Mouse (Mus musculus) MEL (cell line): ENCODE data around the gene Cntd1. TPM values are rescaled to one million over a fixed set of nuclear protein-coding genes. Genes with fewer than 3 reads are reported as not detected.

Experiments used
- DNase-seq: peaks from one replicate; pipeline ENCODE4 v3.0.0; 2011; ENCODE audit warnings: low read depth, low spot score
- H3K27ac ChIP-seq: 2 replicates; pipeline ENCODE4 v1.5.1; 2012; ENCODE audit warnings: low read depth, mild to moderate bottlenecking, control low read depth, low read length, moderate library complexity; ENCODE audit not compliant: control insufficient read depth
- H3K27me3 ChIP-seq, 2 experiments: fragments of 150-350 bp in 1 of 2; sonication (generic) in 1 of 2; 2 replicates each; pipeline ENCODE4 v1.6.1; 2012; ENCODE audit warnings: low read length in 2 of 2, mild to moderate bottlenecking in 2 of 2, improper control_type of control experiment in 1 of 2, moderate library complexity in 1 of 2; ENCODE audit not compliant: insufficient read depth in 2 of 2, control insufficient read depth in 1 of 2
- H3K36me3 ChIP-seq, 2 experiments: 2 replicates each; pipeline ENCODE4 v1.6.1; 2012 to 2014; ENCODE audit warnings: low read length in 2 of 2, improper control_type of control experiment in 1 of 2, inconsistent platforms in 1 of 2, mild to moderate bottlenecking in 1 of 2; ENCODE audit not compliant: insufficient read depth in 2 of 2, control insufficient read depth in 1 of 2
- H3K4me1 ChIP-seq, 2 experiments: fragments of 150-350 bp in 1 of 2; sonication (generic) in 1 of 2; 2 replicates each; pipeline ENCODE4 v1.6.1; 2012; ENCODE audit warnings: low read length in 2 of 2, improper control_type of control experiment in 1 of 2, mild to moderate bottlenecking in 1 of 2; ENCODE audit not compliant: insufficient read depth in 2 of 2, control insufficient read depth in 1 of 2
- H3K4me3 ChIP-seq, 2 experiments: fragments of 150-350 bp in 1 of 2; sonication (generic) in 1 of 2; 2 replicates each; pipeline ENCODE4 v1.5.1; 2012; ENCODE audit warnings: low read depth in 2 of 2, low read length in 2 of 2, mild to moderate bottlenecking in 2 of 2, moderate library complexity in 2 of 2, control low read depth in 1 of 2, improper control_type of control experiment in 1 of 2; ENCODE audit not compliant: control insufficient read depth in 1 of 2, insufficient read depth in 1 of 2
- H3K79me2 ChIP-seq: 2 replicates; pipeline ENCODE4 v1.6.1; 2012; ENCODE audit warnings: mild to moderate bottlenecking, low read length, moderate library complexity; ENCODE audit not compliant: control insufficient read depth, poor library complexity, insufficient read depth
- H3K9ac ChIP-seq: 2 replicates; pipeline ENCODE4 v1.6.1; 2012; ENCODE audit warnings: low read depth, mild to moderate bottlenecking, control low read depth, low read length, moderate library complexity; ENCODE audit not compliant: control insufficient read depth, poor library complexity, severe bottlenecking
- H3K9me3 ChIP-seq: fragments of 150-350 bp; sonication (generic); replicated peaks from 2 replicates; pipeline ENCODE4 v1.6.1; 2012; ENCODE audit warnings: mild to moderate bottlenecking, low read length, improper control_type of control experiment, moderate library complexity; ENCODE audit not compliant: insufficient read depth
- CHD2 ChIP-seq: IDR thresholded peaks from 2 replicates; pipeline ENCODE4 v1.6.1; 2011; ENCODE audit warnings: low read length, improper control_type of control experiment
- EP300 ChIP-seq, 2 experiments: IDR thresholded peaks; 2 replicates each; pipeline ENCODE4 v1.6.1; 2011; ENCODE audit warnings: improper control_type of control experiment in 2 of 2, low read length in 2 of 2, low read depth in 1 of 2, mild to moderate bottlenecking in 1 of 2
- ETS1 ChIP-seq: IDR thresholded peaks from 2 replicates; pipeline ENCODE4 v1.6.1; 2012; ENCODE audit warnings: low read depth, mild to moderate bottlenecking, inconsistent platforms, low read length, improper control_type of control experiment, moderate library complexity
- GABPA ChIP-seq: IDR thresholded peaks from 2 replicates; pipeline ENCODE4 v1.6.1; 2012; ENCODE audit warnings: low read depth, mild to moderate bottlenecking, inconsistent platforms, low read length, improper control_type of control experiment, moderate library complexity
- MAFK ChIP-seq: IDR thresholded peaks from 2 replicates; pipeline ENCODE4 v1.6.1; 2011; ENCODE audit warnings: low read depth, mild to moderate bottlenecking, low read length, improper control_type of control experiment, borderline replicate concordance
- MEF2A ChIP-seq: IDR thresholded peaks from 2 replicates; pipeline ENCODE4 v1.6.1; 2014; ENCODE audit warnings: low read depth, mild to moderate bottlenecking, inconsistent platforms, low read length, improper control_type of control experiment; ENCODE audit not compliant: poor library complexity, insufficient replicate concordance, severe bottlenecking; ENCODE audit errors: extremely low read depth
- MXI1 ChIP-seq: IDR thresholded peaks from 2 replicates; pipeline ENCODE4 v1.6.1; 2011; ENCODE audit warnings: mild to moderate bottlenecking, low read depth, low read length, improper control_type of control experiment
- MYB ChIP-seq: IDR thresholded peaks from 2 replicates; pipeline ENCODE4 v1.6.1; 2011; ENCODE audit warnings: mild to moderate bottlenecking, low read depth, low read length, improper control_type of control experiment
- NELFE ChIP-seq: IDR thresholded peaks from 2 replicates; pipeline ENCODE4 v1.6.1; 2011; ENCODE audit warnings: low read depth, low read length, improper control_type of control experiment
- NRF1 ChIP-seq: IDR thresholded peaks from 2 replicates; pipeline ENCODE4 v1.6.1; 2014; ENCODE audit warnings: low read depth, mild to moderate bottlenecking, inconsistent platforms, low read length, improper control_type of control experiment, moderate library complexity; ENCODE audit not compliant: poor library complexity, insufficient read depth, severe bottlenecking
- POLR2AphosphoS2 ChIP-seq: IDR thresholded peaks from 2 replicates; pipeline ENCODE4 v1.6.1; 2011; ENCODE audit warnings: low read length, improper control_type of control experiment
- RAD21 ChIP-seq: IDR thresholded peaks from 2 replicates; pipeline ENCODE4 v1.6.1; 2011; ENCODE audit warnings: mild to moderate bottlenecking, low read depth, low read length, improper control_type of control experiment
- RCOR1 ChIP-seq: IDR thresholded peaks from 2 replicates; pipeline ENCODE4 v1.6.1; 2012; ENCODE audit warnings: low read depth, mild to moderate bottlenecking, inconsistent platforms, low read length, improper control_type of control experiment
- TBP ChIP-seq: IDR thresholded peaks from 2 replicates; pipeline ENCODE4 v1.8.0; 2011; ENCODE audit warnings: low read depth, low read length, improper control_type of control experiment
- USF2 ChIP-seq, 2 experiments: IDR thresholded peaks; 2 replicates each; pipeline ENCODE4 v1.6.1; 2011 to 2012; ENCODE audit warnings: improper control_type of control experiment in 2 of 2, low read length in 2 of 2, borderline replicate concordance in 1 of 2, inconsistent platforms in 1 of 2, low read depth in 1 of 2, mild to moderate bottlenecking in 1 of 2; ENCODE audit not compliant: insufficient read depth in 1 of 2
- ZNF384 ChIP-seq: IDR thresholded peaks from 2 replicates; pipeline ENCODE4 v1.6.1; 2012; ENCODE audit warnings: low read depth, mild to moderate bottlenecking, inconsistent platforms, low read length, improper control_type of control experiment
- polyA plus RNA-seq, 2 experiments: library from polyadenylated mRNA; stranded (reverse) in 1 of 2; unstranded in 1 of 2; fragments of >175 nt in 1 of 2; fragments of >200 nt in 1 of 2; gene quantifications; 2 replicates each; pipeline versions ENCODE4 v1.2.1 to v1.2.4; 2012; ENCODE audit warnings: low replicate concordance in 2 of 2, low read depth in 1 of 2; ENCODE audit not compliant: insufficient read length in 2 of 2, insufficient read depth in 1 of 2, missing spikeins in 1 of 2
- total RNA-seq: library from RNA; depleted of rRNA; stranded (reverse); fragments of 300-350 nt; gene quantifications from 2 replicates; pipeline ENCODE4 v1.2.3, GENCODE M21; 2012

Gene Cntd1
- total and polyA plus RNA-seq, 3 experiments: 0.84 to 2.4 TPM; not detected in 1

- no peaks in the 10 kb centered on the region for H3K79me2 ChIP-seq
- H3K9me3 ChIP-seq: no peaks in the 10 kb centered on the region
- H3K36me3 ChIP-seq: peaks cover 0 to 9% of the 10 kb centered on the region in 2 experiments; a peak in 2 of 4 replicates
- no peak for DNase-seq
- H3K9ac ChIP-seq: no peak overlapping the region
- TF ChIP-seq RAD21: no peak
- no peak for TF ChIP-seq NELFE
- no peak for TF ChIP-seq NRF1
- no peak for TF ChIP-seq USF2 (IDR thresholded peaks at IDR 0.05; ENCODE audit: borderline replicate concordance in 1 of 2, insufficient read depth in 1 of 2, low read depth in 1 of 2, low read length in 2 of 2)
- no peak for TF ChIP-seq EP300 (IDR thresholded peaks at IDR 0.05; ENCODE audit: low read depth in 1 of 2, low read length in 2 of 2)
- TF ChIP-seq GABPA: no peak
- TF ChIP-seq POLR2AphosphoS2: no peak
- TF ChIP-seq MEF2A: no peak
- peaks cover 0 to 9% of the 10 kb centered on the region in 2 experiments for H3K27me3 ChIP-seq
- H3K27ac ChIP-seq: no peak overlapping the region
- peaks cover 0 to 6% of the 10 kb centered on the region in 2 experiments; a peak in 3 of 4 replicates for H3K4me1 ChIP-seq
- no peak overlapping the region for H3K4me3 ChIP-seq
Observed at GRCm38 (mm10) chr11:101236782-101237181, 42.0 kb upstream of the Cntd1 start.

GRCm38 (mm10) chr11:101238071-101238647 is 40.7 kb upstream of the Cntd1 start:
- no peaks in the 10 kb centered on the region for H3K9me3 ChIP-seq
- DNase-seq: no peak
- H3K4me1 ChIP-seq: no peaks in the 10 kb centered on the region; a peak in 1 of 4 replicates
- H3K79me2 ChIP-seq: no peaks in the 10 kb centered on the region
- no peak overlapping the region for H3K9ac ChIP-seq
- no peak overlapping the region for H3K27ac ChIP-seq
- no peaks in the 10 kb centered on the region for H3K36me3 ChIP-seq
- peaks cover 0 to 12% of the 10 kb centered on the region in 2 experiments for H3K27me3 ChIP-seq
- H3K4me3 ChIP-seq: no peak overlapping the region
- TF ChIP-seq EP300 (IDR thresholded peaks at IDR 0.05; ENCODE audit: low read depth in 1 of 2, low read length in 2 of 2): no peak
- no peak for TF ChIP-seq RCOR1
- TF ChIP-seq ZNF384: no peak
- no peak for TF ChIP-seq MEF2A
- no peak for TF ChIP-seq GABPA
- TF ChIP-seq MYB: no peak
- no peak for TF ChIP-seq ETS1
- no peak for TF ChIP-seq NELFE
- TF ChIP-seq CHD2: no peak
- TF ChIP-seq MAFK: no peak
- TF ChIP-seq TBP: no peak
- TF ChIP-seq MXI1: no peak
